Mouse (Mus musculus): ENCODE results near the gene Spcs1. TPM values are rescaled to one million over a fixed set of nuclear protein-coding genes. Genes with fewer than 3 reads are reported as not detected.

Gene Spcs1
- 86.0 and 103 TPM in 2 replicates for polyA plus RNA-seq (2012; rRNA removed)

GRCm38 (mm10) chr14:31001307-31002205 lies at the start of gene Spcs1, which contains the start of gene Glt8d1:
TSS of gene Spcs1 (minus strand) at chr14:31001672.
TSS of gene Glt8d1 (plus strand) at chr14:31001400.

GRCm38 (mm10) chr14:31018860-31019291 lies 17.4 kb upstream of the Spcs1 start, which contains the start of the genes Pbrm1 and Gnl3:
TSS of gene Pbrm1 (plus strand) at chr14:31019138.
TSS of gene Gnl3 (minus strand) at chr14:31019152.

GRCm38 (mm10) chr14:30951154-30951825 lies 50.2 kb downstream of the Spcs1 start, which contains the start of gene Nek4:
TSS of gene Nek4 (plus strand) at chr14:30951377.

Other genes with a start within 250 kb of the Spcs1 start
- 33.0 and 42.0 TPM in 2 replicates for gene Tmem110, start 176.1 kb downstream of the Spcs1 start, polyA plus RNA-seq (2012; rRNA removed)
- 32.2 and 38.3 TPM in 2 replicates for gene Mustn1, start 122.5 kb downstream of the Spcs1 start, polyA plus RNA-seq (2012; rRNA removed)
- gene Itih4, start 115.2 kb downstream of the Spcs1 start, polyA plus RNA-seq (2012; rRNA removed) = 0.95 and 1.6 TPM in 2 replicates
- gene Itih3, start 77.9 kb downstream of the Spcs1 start, polyA plus RNA-seq (2012; rRNA removed) = 0.70 and 1.7 TPM in 2 replicates
- 0.10 and 0.25 TPM in 2 replicates for gene Itih1, start 58.4 kb downstream of the Spcs1 start, polyA plus RNA-seq (2012; rRNA removed)
- 5.3 and 6.0 TPM in 2 replicates for gene Nek4, start 50.3 kb downstream of the Spcs1 start, polyA plus RNA-seq (2012; rRNA removed)
- 29.6 and 34.0 TPM in 2 replicates for gene Glt8d1, start 272 bp downstream of the Spcs1 start, polyA plus RNA-seq (2012; rRNA removed)
- 18.3 and 21.1 TPM in 2 replicates for gene Pbrm1, start 17.5 kb upstream of the Spcs1 start, polyA plus RNA-seq (2012; rRNA removed)
- 15.6 and 20.4 TPM in 2 replicates for gene Gnl3, start 17.5 kb upstream of the Spcs1 start, polyA plus RNA-seq (2012; rRNA removed)
- gene Smim4, start 127.3 kb upstream of the Spcs1 start, polyA plus RNA-seq (2012; rRNA removed) = 37.4 and 49.0 TPM in 2 replicates
- gene Nt5dc2, start 129.4 kb upstream of the Spcs1 start, polyA plus RNA-seq (2012; rRNA removed) = 219 and 301 TPM in 2 replicates
- gene Stab1, start 167.0 kb upstream of the Spcs1 start, polyA plus RNA-seq (2012; rRNA removed) = 154 and 157 TPM in 2 replicates
- gene Tnnc1, start 206.6 kb upstream of the Spcs1 start, polyA plus RNA-seq (2012; rRNA removed) = 0.57 and 1.1 TPM in 2 replicates
- 521 and 546 TPM in 2 replicates for gene Nisch, start 215.3 kb upstream of the Spcs1 start, polyA plus RNA-seq (2012; rRNA removed)
- 27.2 and 32.3 TPM in 2 replicates for gene Sema3g, start 216.2 kb upstream of the Spcs1 start, polyA plus RNA-seq (2012; rRNA removed)
- gene Phf7, start 249.6 kb upstream of the Spcs1 start, polyA plus RNA-seq (2012; rRNA removed) = 4.6 and 4.7 TPM in 2 replicates
- 65.6 and 92.0 TPM in 2 replicates for gene Bap1, start 249.8 kb upstream of the Spcs1 start, polyA plus RNA-seq (2012; rRNA removed)